Mouse (Mus musculus) 3T3-L1 (cell line): ENCODE measurements around the gene Slc6a5.

Source experiments
- DNase-seq: peaks from one replicate; pipeline ENCODE4 v3.0.0-alpha.2; 2015; ENCODE audit warnings: low read depth, low spot score

The Slc6a5 gene

GRCm38 (mm10) chr7:49909850-49910249 is at the start of gene Slc6a5:
Gene Slc6a5 (plus strand): TSS chr7:49910146.
- DNase-seq, result no peak

DNA sequence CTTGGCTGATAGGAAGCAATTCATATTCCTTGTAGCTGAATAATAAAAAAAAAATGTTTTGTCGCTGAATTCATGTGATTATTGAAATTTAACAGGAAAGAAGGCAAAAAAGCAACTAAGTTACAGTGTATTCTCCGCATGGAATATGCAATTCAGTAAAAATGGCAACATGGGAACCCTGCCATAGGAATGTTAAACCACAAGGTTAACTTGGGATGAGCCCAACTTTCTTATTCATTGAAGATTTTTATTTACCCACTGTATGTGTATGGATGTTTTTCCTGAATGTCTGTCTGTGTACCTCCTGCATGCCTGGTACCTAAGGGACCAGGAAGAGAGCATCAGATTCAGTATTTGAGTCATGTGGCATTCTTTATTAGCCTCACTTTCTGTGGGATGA is 48.8 kb upstream of the Slc6a5 start:
- DNase-seq, result peak; percentile 72

- DNase-seq, result no peak
Measured at GRCm38 (mm10) chr7:49863753-49864152, 46.2 kb upstream of the Slc6a5 start.

DNA sequence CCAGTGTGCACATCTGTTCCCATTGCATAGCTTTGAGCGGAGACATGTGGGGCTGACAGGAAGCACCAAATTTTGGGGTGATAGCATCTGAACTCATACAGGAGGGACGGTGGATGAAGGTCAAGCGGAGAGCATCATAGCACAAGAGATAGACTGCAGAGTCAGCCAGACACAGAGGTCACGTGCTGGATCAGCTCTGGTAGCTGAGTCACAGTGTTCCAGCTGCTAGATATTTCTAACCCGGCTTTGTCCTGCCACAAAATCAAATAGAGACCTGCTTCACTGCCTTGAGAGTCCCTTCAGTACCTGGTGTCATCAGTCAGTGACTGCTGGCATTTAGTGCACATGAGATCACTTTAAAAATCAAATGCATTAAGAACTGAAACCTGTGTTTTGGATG is 40.3 kb upstream of the Slc6a5 start:
- no peak for DNase-seq

GRCm38 (mm10) chr7:49870276-49870675 is 39.7 kb upstream of the Slc6a5 start:
- DNase-seq, result no peak

GRCm38 (mm10) chr7:49877307-49877706 is 32.6 kb upstream of the Slc6a5 start:
- no peak for DNase-seq

DNA sequence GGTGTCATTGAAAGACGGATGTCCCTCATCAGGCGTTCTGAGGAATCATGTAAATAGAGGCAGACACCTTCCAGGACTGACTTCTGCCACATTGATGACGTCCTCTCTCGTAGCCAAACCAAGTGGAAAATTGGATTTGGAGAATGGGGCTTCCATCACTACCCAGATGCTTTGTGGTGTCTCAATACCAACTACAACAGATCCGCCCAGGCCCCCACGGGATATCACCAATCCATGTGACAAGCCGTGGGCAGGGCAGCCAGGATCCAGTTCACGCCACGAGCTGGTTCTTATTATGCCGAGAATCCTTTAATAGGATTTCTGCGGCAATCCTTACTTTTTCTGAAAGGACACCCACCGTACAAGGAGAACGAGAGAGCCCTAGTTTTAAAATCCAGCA is 30.9 kb upstream of the Slc6a5 start:
- no peak for DNase-seq

- DNase-seq, result no peak
Measured at GRCm38 (mm10) chr7:49879998-49880707, 29.8 kb upstream of the Slc6a5 start.

- DNase-seq, result peak; percentile 67
Measured at GRCm38 (mm10) chr7:49882288-49882687, 27.7 kb upstream of the Slc6a5 start.

DNA sequence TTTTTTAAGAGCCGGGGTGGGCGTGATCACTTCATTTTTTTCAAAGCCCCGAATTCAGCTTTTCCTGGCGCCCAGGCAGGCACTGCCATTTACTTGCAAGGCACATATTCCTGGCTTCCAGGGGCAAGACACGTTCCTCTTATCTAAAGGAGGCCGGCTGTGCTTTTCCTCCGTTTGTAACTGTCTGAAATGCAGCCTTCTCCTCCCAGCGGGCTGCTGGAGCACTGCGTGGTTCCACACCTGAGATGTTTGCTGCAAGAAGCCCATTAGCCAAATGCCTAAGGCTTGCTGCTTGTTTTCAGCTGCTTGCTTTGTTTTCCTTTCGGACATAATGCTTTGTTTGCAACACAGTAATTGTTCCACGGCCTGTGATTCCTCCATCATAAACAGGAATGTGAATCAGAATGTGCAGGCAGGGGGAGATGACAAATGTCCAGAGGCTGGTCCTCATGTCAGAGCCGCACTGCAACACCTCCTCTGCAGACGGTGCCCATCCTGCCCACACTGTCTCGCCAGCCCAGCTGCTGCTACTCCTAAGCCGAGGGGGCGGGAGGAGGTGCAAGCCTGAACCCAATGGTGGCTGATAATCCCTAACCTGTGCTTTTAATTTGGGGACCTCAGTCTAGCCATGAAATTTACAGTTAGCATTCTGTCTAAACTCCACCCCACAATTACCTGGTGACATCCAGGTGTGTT is 27.1 kb upstream of the Slc6a5 start:
- no peak for DNase-seq

DNA sequence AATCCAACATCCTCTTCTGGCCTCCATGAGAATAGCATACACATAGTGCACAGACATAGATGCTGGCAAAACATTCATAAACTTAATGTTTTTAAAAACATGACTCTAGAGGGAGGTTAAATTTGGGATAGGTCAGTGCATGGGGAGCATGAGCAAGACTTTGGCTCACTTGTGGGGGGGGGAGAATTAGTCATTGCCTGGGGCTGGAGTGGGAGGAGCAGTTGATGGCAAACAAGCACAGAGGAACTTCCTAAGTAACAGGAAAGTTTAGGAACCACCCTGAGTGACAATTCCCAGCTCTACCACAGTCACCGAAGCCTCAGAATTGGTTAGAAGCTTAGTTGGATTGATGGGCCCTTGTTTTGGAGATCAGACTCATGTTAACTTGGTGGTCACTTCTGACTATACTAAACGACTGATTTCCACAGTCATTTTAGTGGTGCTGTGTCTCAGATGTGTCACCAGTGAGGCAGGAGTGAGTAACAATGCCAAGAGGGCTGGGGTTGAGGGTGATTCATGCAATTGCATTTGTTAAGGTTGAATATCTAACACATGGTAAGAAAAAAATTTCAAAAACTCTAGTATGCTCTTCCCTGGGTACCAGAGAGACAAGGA is 22.1 kb upstream of the Slc6a5 start:
- DNase-seq, result peak; percentile 85

GRCm38 (mm10) chr7:49894786-49895185 is 15.2 kb upstream of the Slc6a5 start:
- no peak for DNase-seq

DNA sequence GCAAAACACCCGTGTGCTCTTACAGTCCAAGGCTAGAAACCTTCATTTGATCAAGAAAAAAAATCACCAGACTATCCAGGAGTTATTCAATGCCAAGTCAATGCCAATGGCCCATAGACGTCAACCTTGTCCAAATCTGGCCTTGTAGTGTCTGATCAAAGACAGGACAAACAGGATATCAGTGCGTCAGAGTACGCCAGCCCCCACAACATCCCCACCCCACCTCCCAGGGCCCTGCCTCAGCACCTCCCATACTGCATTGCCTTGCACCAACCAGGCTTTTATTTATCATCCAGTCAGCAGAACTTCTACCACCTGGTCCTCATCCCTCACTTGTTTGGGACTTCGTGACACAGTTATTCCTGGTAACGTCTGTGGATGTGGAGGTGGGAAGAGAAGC is 14.7 kb upstream of the Slc6a5 start:
- DNase-seq, result no peak

- no peak for DNase-seq
Measured at GRCm38 (mm10) chr7:49902003-49902552, 7.9 kb upstream of the Slc6a5 start.

DNA sequence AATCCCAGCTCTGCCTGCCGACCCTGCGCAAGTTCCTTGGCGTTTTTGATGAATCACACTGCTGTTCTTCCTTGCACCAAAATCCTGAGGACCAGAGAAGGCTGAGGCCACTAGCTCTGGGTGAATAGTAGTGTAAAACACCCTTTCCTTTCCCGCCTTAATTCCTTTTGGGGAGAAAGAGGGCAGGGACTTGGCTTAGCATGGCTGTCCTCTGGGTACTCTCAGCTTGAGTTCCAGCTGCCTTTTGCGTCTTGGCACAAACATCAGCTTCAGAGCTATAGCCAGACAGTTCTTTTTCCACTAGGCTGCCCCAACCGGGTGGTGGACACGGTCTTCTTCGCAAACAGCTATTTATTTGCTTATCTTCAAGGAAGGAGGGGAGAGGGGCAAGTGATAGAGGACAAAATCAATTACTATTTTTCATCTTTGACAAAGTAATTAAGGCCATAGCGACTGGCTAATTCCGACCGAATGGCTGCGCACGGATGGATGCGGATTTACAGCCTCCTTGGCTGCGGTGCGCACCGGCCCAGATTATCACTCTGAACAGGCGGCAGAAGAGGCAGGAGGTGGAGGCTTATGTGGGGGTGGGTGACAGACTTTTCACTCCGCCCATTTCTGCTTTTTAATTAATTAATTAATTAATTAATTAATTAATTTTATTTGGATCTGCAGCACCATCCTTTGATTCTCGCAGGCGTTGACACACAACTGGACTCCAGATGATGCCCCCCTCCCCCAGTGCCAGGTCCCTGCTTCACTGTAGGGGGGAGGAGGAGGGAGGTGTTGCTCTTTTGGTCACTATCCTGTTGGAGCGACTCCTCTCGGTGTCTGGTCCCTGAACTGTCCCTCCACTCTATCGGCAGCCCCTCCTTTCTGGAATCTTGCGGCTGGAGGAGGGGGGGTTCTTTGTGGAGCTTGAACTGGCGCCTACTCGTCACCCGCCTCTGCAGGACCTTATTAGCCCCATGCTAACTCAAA is 2.5 kb upstream of the Slc6a5 start:
- DNase-seq, result no peak

DNA sequence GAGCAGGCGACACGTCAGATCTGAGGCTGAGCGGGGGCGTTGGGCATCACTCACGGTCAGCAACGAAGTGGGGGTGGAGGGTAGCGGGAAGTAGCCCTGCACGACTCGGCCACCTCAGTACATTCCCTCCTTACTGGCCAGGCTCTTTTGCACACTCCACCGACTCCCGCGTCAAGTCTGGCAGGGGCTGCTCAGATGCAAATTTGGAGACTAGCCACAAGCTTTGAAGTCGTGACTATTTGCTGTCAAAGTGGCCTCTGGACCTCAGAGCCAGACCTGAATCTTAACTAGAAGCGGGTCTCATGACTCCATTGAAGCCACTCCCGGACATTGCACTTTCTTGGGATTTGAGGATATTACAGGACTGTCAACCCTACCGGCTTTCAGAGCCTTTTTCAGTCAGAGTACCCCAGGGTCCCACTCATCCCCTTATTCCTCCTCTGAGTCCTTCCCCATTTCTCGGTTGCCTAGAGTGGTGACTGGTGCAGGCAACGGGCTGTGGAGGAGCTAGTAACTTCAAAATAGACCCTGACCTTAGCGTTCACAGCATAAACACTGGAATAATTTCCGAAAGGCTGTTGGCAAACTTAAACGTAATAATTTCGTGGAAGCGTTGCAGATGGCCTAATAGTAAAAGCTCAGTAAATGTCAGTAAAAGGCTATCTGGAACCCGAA is 1.6 kb upstream of the Slc6a5 start:
- no peak for DNase-seq

DNA sequence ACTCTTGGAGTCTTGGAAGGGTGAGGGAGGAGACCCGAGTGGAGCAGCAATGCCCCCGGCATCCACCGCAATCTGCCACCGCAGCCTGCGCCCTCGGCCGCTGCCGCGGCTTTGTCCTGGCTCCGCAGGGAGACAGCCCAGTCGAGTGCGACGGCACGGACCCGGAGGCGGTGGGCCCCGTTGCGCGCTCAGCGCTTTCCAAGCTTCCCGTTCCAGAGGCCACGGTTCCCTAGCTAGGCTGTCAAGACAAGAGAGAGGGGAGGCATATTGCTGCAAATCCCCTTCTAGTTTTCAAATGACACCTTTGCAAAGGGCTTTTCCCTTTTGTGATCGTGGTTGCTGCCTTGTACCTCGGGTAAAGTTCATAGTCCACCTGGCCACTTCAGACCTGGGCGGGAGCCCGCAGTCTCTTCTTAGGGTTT is 945 bp upstream of the Slc6a5 start:
- DNase-seq, result no peak

DNA sequence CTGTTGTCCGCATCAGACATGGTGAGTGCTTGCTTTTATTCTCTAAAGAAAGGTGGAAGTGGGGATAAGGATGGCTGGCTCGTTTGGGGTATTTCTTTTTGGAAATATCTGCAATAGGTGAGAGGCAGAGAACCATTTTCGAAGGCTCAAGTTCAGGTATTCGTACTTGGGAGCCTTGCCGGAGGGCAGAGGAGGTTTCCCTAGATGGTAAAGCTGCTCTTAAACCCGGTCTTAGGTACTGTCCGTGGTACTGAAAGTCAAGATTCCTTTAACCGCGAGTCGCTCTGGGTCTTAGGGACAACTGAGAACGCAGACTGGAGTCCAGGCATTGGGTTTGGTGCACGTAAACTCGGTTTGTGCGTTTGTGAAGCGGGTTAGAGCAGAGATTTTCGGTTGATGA is 415 bp downstream of the Slc6a5 start:
- peak; percentile 41 for DNase-seq

DNA sequence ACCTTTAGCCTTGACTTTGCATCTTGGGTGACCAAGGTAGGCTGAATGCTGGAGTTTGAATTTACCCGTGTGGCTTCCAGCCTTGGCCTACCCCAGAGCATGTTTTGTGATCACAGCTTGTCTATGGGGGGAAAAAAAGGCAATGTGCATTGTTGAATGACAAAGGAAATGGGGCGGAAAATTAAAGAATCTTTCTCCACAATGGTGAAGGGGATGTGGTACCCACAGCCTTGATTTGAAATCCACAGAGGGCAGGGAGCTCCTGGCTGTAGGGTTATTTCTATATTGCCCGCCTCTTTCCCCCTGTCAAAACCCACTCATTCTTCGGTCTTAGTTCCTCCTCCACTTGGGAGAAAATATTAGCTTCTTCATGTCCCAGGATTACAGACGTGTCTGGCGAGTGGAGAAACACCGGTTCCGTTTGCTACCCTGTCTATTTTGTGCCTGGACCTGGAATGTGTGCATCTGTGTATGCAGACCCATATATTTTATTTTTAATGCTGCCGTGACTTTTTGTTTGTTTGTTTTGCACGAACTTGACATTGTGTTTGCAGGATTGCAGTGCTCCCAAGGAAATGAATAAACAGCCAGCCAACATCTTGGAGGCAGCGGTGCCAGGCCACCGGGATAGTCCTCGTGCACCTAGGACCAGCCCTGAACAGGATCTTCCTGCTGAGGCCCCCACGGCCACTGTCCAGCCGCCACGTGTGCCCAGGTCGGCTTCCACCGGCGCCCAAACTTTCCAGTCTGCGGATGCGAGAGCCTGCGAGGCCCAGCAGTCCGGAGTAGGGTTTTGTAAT is 1.4 kb downstream of the Slc6a5 start:
- DNase-seq, result no peak

DNA sequence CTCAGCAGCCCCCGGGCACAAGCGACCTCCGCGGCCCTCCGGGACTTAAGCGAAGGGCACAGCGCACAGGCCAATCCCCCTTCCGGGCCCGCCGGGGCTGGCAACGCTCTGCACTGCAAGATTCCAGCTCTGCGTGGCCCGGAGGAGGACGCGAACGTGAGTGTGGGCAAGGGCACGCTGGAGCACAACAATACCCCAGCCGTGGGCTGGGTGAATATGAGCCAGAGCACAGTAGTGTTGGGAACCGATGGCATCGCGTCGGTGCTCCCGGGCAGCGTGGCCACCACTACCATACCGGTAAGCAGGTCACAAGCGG is 2.0 kb downstream of the Slc6a5 start:
- no peak for DNase-seq
